Mouse (Mus musculus): ENCODE measurements around the gene Ptprm.
A peak's percentile ranks its signal among the peaks of the same experiment; 100 is the strongest.

Ptprm gene

DNA sequence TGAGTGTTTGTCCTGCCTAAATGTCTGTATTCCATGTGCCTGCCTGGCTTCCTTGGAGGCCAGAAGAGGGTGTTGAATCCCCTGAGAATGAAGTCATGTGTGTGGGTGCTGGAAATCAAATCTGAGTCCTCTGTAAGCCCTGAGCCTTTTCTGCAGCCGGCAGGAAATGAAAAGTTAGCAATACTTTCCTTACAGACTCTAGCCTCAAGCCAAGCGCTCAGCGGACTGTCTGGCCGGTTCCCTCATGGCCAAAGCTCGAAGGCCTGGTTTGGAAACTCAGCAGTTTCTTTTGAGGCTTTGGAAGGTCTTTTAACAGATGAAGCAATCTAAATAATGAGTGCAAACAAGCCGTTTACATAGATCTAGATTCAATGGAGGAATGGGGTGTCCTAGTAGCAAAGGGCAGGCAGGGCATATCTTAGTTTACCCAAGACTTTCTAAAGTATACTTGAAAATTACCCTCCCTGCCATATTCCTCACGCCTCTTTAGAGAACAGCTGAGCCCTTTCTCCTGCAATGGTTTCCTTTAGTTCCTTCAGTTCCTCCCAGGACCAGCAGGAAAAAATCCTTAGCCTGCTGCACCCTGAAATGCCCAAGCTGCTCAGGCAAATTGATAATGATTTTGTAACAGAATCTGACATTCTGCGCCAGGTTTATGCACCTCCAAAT is 144.4 kb downstream of the Ptprm start:
- no peak for DNase-seq

DNA sequence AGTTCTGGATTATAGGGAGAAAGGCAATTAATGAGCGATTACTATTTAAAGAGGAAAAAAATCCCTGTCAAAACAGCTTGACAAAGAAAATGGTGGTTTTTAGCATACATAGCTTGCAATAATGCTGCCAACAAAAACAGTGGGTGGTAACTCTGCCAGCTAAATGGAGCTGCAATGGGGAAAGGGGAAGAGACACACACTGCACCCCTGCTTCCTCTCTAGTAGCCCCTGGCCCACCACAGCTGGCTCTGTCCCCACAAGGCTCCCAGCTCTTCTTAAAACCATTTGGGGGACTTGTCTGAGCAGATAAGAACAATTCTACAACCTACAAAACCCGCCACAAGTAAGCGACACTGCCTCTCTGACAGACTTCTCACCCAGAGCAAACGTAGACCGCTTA is 145.7 kb downstream of the Ptprm start:
- no peak for DNase-seq

DNA sequence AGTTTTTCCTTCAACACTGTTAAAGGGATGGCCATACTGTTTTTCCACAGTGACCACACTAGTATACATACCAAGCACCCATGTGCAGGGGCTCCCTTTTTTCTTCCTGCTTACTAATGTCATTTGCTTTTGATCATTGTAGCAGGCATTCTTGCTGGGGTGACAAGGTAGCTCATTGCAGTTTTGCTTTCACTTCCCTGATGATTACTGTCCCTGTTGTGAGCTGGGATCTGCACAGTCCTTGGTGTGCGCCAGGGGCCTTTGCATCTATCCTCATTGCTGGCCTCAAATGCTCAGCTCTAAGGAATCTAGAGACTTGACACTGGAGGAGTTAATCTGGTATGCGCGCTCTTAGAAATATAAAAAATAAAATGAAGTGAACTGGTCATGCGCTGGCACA is 147.3 kb downstream of the Ptprm start:
- no peak for DNase-seq

DNA sequence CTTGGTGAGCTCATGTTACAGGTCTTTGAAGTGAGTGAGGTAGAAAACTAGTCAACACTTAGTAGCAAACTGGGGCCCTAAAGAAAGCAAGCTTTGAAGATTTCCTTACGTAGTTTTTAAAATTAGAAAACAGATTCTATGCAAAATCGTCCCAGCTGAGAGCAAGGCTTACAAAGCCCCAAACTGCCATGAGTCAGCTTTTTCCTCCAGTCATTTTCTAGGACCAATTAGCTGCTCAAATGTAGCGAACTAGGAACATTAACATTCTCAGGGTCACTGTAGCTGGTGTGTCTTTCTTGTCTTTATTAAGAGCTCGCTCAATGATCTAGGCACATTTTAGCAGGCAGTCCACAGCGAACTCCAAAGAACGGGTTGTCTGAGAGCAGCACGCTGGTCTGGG is 153.1 kb downstream of the Ptprm start:
- no peak for DNase-seq

DNA sequence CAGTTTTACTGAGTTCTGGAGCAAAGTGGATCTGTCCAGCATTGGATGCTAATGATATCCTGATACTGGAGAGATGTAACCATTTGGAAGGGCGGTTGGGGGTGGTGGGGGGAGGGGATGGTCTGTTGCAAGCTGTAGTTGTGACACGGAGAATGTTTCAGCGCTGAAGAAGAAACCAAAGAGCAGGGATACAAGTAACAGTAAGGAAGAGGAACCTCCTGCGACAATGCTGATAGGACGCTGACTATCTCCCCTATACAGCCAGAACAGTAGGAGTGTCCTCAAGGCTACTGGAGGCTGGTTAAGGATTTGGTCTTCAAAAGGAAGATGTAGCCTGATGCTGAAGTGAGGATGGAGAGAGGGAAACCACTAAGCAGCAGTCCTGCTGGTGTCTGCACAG is 160.5 kb downstream of the Ptprm start:
- no peak for DNase-seq

DNA sequence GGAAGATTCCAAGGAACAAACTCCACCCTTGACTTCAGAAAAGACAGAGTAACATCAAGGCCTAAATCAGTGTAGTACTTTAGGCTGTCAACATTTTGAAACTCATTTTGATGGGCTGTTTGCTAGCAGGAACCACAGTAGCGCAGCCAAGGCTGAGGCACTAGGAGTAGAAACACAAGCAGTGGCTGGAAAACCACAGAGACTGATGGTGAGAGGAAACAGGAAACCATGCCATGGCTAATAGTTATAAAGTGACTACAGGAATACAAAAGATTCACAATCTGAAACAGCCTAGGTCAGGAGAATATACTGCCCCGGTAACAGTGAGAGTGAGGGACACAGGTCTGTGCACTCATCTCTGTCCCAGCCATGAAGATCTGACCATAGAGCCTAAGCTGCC is 165.7 kb downstream of the Ptprm start:
- no peak for DNase-seq

DNA sequence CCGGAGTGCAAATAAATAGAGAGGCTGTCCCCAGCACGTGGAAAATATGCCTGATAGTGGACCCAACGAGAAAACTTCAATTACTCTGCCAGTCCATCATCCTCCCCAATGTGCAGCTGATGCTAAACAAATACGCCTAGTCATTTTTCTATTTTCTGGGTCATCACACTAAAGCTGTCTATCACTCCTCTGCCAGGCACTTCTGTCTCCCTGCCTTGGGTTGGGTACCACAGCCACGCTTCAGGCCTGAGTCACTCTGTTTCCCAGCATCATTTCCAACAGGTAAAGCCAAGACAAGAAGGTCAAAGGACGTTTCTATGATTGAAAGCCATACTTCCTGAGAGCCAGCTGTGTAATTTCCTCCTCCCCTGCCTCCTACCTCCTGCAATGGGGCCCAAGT is 167.4 kb downstream of the Ptprm start:
- no peak for DNase-seq

DNA sequence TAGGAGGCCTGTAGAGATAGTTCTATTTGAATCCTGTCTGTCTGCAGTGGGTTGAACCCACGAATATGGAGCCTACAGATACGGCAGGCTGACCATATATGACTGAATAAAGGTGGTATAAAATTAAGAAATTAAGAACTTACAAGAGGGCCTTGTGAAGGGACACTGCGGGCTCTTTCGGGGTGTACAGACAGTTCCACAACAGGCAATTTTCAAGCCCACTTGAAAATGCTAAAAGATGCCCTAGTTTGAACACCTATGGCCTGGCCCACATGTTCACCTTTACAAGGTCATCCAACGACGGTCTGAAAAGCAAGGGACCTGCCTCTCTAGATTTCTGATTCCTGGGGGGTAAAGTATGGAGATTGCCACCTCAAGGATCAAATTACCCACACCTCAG is 168.3 kb downstream of the Ptprm start:
- DNase-seq = no peak

DNA sequence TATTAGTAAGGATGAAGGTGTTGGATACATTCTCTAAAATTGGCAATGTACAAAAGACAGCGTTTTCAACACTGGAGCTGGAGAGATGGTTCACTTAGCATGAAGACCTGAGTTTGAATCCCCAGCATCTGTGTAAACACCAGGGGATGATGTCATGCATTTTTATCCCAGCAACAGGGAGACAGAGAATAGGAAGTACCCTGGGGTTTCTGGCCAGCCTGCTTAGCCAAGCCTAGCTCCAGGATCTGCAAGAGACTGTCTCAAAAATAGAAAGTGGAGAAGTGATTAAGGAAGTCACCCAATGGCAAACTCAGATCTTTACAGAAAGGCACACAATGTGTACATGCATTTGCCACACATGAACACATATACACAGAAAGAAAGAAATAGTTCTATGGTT is 174.8 kb downstream of the Ptprm start:
- no peak for DNase-seq

DNA sequence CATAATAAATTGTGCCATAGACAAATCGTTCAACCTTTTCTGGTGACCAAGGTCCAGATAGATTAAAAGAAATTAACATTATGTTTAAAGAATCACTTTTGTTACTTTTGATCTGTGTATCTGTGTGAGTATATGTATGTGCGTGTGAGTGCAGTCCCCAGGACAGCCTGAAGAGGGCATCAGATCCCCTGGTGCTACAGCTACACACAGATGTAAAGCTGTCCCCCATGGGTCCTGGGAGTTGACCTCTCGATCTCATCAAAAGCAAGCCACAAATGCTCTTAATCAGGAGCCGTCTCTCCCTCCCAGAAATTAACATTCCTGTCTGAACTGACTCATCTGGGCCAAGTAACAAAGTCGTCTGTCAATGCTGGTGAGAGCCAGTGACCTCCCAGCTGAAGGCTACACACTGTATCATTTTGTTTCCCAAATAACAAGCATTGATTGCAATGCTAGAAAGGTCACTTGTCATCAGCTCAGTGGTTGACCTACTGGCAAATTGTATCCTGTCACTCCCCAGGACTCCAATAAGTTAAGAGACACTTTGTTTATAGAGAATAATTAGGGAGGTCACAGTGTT is 175.5 kb downstream of the Ptprm start:
- DNase-seq = no peak

DNA sequence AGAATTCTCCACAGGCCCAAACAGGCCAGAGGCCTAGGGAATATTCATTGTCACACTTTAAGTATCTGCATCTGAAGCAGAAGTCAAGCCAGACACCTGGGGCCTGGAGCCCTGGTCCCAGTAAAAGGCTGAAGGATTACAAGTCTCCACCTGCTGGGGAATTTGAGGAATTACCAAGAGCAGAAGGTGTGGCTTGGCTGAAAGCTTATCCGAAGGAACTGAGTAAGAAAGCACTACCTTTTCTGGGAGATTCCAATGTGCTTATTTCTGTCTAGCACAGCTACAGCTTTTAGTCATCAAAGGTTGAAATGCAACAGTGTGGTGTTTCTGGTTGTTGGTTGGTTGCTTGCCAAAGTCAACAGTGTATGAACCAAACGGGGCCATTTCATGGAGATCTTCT is 178.4 kb downstream of the Ptprm start:
- peak; percentile 24 to 29 for DNase-seq

DNA sequence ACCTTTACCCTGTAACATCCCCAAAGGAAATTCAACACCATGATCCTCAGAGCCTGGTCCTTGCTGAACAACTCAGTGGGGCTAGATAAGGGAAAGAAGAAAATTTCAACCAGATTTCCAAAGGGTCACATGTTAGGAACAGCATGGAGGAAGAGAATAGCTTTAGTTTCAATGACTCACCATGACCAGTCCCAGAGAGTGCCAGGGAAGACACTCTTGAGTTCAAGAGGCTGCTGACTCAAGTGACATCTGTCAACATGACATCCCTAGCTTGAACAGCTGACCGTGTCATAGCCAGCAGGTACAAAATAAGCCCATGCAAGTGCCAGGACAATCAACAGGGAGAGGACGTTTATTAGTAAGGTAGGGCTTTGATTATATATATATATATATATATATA is 182.9 kb downstream of the Ptprm start:
- DNase-seq = no peak

DNA sequence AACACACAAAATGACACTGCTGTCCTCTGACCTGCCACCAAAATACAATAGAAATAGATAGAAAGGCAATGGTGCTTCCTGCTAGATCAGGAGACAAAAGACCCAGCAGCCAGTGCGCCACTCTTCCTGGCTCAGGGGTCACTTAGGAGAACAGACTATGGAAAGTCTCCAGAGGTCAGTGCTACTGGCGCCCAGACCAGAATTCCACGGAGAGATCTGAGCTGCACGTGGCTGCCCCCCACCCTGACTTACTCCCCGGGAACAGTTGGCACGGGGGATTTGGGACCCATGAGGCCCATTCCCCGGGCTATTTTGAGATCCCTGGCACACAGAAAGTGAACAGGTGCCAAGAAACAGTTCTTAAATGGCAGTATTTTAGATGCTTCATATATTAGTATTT is 183.6 kb downstream of the Ptprm start:
- no peak for DNase-seq

DNA sequence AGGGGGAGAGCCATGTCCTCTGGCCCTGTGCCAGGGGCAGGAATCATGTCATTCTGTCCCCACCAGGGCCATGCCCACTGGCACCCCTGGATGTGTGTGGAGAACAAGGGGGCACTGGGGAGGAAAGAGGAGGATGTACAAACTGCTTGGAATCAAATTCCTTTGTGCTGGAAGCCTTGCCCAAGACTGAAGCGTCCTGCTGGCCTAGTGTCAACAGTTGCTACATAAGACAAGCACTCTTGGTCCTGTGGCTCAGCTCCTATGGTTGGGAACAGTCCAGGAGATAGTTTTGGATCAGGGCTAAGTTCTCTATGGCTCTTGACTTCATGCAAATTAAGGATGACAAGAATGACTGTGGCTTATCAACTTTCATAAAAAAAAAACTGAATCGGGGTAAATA is 188.4 kb downstream of the Ptprm start:
- no peak for DNase-seq

DNA sequence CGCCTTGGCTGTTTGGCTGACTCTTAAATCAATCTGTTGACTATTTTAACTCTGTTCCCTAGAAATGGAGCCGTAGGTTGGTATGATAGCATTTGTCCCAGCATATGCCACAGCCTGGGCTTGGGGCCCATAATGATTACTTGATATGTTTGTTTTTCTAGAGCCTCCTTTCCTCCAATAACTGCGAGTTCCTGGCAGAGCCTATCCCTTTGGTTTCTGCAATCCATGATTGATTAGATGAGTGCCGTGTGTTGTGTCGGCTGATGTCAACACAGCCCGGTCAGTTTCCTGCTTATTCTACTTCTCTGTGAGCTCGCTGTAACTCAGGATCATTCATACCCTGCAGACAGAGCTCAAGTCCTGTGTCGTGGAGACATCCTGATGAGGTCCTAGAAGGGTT is 194.6 kb downstream of the Ptprm start:
- DNase-seq = no peak

DNA sequence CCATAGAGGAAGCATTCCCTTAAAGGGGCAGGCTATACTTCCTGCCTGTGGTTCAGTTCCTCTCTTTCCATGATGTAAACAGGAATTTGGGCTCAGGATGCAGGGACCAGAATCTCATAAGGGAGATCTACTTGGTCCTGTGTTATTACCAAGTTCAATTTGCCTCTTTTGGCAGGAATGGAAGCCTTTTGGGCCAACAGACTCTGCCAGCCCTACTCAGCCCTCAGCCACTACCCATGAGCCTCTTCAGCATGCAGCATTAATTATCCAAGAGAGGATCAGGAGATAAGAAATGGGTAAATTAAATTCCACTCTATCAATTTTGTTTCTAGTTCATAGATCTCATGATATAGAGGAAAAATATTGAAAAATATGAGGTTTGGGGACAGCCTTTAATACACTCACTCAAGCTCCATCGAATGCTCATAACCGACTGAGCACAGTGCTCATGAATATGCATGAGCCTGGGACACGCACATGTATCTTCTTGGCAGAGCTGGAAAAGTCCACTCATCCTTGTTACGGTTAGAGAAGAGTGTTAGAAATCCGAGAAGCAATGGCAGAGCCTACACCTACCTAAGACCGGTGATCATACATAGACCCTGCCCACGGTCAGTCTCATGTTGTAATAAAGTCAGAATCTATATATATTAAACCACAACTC is 197.0 kb downstream of the Ptprm start:
- no peak for DNase-seq

DNA sequence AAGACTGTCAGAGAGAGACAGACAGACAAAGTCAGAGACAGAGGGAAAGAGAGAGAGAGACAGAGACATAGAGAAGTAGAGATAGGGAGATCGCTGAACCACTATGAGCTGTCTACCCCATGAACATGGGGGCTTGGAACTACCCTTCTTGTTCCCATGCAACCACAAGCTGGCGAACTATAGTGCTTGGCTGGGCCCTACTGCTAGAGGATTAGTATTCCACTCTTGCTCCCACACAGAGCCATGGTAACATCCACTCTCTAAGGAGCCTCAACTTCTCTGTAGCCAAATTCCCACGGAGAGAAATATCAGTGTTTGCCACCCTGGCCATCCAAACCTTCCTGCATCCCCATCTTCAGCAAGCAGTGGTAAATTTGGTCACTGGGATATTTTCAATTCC is 202.0 kb downstream of the Ptprm start:
- no peak for DNase-seq

DNA sequence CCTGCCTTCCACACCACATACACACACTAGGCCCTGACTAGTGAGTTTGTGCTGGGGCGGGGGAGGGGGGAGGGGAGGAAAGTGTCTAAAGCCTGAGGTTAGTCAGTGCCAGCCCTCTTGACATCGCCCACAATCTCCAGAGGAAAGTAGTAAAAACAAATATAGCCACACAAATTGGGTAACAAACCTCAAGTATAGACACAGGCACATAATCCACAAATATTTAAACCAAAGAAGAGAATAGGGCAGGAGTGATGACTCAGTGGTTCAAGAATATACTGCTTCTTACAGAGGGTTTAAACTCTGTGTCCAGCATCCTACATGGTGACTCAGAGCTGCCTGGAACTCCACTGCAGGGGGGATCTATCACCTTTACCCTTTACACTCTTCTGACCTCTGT is 203.8 kb downstream of the Ptprm start:
- DNase-seq = no peak

DNA sequence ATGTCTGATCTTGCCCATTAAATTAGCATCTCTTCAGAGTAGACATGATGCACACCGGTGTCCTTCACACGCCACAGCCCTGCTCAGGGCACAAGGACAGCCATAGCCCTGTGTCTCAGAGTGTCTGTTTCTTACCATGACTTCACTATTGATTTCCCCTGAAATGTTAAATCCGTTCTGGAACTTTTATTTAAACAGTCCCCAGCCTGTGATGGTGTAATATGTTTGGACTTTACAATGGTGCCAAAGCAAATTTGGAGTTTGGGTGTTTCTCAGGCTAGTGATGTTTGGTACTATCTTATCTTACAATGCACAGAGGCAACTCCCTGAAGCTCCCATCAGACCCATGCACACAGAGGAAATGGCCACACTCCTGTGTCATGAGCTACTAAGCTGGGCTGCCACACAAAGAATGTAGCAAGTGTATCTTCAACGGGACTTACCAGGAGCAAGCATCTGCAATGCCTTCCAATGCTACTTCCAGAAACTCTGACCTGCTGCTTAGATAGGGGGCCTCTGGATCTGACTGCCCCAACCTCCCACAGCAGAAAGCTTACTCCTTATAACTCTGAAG is 212.0 kb downstream of the Ptprm start:
- no peak for DNase-seq

DNA sequence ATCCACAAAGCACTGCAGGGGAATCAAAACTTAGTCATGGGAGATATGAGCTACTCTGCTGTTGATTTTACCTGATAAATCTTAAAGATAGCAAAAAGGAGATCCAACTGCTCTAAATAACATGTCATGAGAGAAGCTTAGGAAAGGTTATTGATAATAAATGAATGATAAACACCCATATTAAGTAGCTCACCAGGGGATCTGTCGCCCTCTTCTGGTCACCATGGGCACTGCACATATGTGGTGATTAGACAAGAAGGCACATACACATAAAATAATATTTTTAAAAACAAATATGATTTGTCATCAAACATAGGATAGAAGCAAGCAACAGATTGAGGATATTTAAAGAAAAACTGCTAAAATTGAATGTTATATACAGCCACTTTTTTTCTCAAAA is 213.8 kb downstream of the Ptprm start:
- no peak for DNase-seq

DNA sequence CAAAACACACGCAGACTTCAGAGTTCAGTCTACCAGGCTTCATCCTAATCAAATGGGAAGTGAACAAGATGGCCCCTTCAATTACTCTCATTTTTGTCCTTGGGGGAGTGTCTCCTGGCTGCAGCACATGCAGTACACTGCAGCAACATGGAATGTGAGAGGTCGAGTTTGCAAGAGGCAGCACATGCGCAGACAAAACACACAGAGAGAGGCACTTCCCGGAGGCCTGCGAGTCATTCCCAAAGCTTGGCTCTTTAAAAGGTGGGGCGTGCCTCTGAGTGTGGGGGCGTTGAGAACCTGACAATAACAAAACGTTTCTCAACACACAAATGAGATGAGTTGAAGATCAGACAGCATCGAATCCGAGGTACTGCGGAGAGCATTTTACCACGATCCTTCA is 215.3 kb downstream of the Ptprm start:
- no peak for DNase-seq

DNA sequence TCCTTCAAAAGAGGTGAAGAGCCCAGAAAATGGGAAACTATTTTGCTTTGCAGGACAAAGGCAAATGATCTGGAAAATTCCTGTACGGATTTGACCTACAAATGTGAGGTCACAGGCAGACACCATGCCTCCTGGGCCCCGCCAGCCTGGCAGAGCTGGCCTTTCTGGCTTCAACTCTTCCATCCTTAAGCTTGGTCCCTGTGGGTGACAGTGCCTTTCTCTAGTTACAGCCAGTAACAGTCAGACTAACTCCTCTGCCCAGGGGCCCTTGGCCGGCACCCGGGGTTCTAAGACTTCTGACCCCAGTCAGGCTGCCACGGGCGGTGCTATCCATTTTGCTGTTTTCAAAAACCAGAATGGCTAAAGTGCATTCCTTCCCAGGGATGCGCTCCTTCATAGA is 217.4 kb downstream of the Ptprm start:
- DNase-seq = no peak

DNA sequence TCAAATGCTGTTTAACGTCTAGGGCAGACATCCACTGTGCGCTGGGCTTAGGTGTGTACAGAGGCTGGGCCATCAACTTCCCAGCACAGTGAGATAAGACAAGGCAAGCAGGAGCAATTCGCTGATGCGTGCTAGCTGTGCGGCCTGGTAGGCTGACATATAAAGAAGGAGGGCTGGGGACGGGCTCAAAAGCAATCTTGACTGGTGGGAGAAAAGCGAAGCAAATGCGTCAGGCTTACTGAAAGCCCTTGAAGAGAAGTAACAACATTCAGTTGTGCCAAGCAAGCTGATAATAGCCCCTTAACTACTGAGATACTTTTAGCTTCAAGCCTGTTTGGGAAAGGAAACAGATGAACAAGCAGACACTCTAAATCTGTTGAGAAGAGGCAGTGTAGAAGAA is 217.8 kb downstream of the Ptprm start:
- DNase-seq = no peak

DNA sequence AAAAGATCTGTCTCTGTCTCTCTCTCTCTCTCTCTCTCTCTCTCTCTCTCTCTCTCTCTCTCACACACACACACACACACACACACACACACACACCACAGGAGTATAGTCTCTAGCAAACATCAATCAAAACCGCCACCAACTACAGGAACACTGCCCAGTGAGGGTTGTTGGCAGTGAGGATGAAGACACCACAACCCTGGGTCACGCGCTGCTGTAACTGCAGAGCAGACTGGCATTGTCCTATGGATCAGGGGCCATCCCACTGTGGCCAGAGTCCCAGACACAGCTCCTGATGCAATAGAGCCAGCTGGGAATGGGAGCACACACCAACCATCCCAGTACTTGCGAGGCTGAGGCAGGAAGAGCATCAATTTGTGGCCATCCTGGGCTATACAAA is 220.0 kb downstream of the Ptprm start:
- no peak for DNase-seq
